Mouse (Mus musculus): ENCODE data around the gene Ceacam20. TPM values are rescaled to one million over a fixed set of nuclear protein-coding genes. Genes with fewer than 3 reads are reported as not detected.
"Not testable (repeated sequence)": the region's sequence is repeated elsewhere in the genome, so short reads cannot be mapped to it uniquely, and the experiment has no call there.

Ceacam20 gene
- polyA plus RNA-seq, 1 experiment from 2014 or later, result not detected

DNA sequence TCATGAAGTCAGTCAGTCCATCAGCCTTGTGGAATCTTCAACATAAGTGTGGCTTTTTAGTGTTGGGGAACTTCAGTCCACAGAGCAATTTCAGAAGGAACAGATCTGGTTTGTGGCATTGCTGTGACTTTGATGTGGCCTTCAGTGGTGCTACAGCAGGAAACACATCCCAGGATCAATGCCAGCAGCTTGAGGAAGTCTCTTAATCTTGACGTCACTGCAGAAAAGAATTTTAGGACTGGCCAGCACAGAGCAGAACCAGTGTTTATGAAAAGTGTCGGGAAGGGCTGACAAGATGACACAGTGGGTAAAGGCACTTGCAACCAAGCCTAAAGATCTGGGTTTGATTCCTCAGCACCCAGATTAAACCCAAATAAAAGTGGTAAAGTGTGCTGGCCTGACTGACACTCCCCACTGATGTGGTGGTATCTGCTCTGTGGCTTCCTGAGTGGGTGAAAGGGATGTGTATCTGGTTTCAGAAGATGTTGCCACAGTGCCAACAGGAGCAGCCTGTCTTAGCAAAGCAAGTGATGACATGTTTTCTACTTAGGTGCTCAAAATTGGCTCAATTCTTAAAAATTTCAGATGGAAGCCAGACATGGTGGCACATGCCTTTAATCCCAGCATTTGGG, 38.2 kb upstream of the Ceacam20 start:
- Histone ChIP-seq H3K27ac (no peak overlapping the region), H3K9me3 (replicated peaks; ENCODE audit: low read length) (no peaks in the 10 kb centered on the region), H3K36me3 (ENCODE audit: insufficient read depth, low read length) (no peaks in the 10 kb centered on the region), H3K27me3 (ENCODE audit: insufficient read depth, low read length) (no peaks in the 10 kb centered on the region), H3K4me3 (replicated peaks; ENCODE audit: low read depth, low read length) (no peak overlapping the region), H3K4me2 (ENCODE audit: low read length) (no peak overlapping the region), H3K9ac (ENCODE audit: low read depth, low read length) (no peak overlapping the region), H3K4me1 (replicated peaks; ENCODE audit: insufficient read depth, low read length) (0 out of 2 replicates have a peak, but pooled peaks cover 3% of the 10 kb centered on the region)
- WGBS, result 51% methylated on average over 2 of the region's 2 CpGs
- DNase-seq (ENCODE audit: low spot score) (no peak), ATAC-seq (replicated peaks; ENCODE audit: low FRiP score, low read depth) (no peak)
- TF ChIP-seq CTCF (IDR thresholded peaks at IDR 0.05; ENCODE audit: low read depth), result no peak

- DNase-seq (ENCODE audit: low spot score), result no peak
- no peak overlapping the region for H3K4me2 ChIP-seq (ENCODE audit: low read length)
- 48% methylated on average over 5 of the region's 5 CpGs for WGBS
Measured at GRCm38 (mm10) chr7:19928486-19928885, 36.7 kb upstream of the Ceacam20 start.

DNA sequence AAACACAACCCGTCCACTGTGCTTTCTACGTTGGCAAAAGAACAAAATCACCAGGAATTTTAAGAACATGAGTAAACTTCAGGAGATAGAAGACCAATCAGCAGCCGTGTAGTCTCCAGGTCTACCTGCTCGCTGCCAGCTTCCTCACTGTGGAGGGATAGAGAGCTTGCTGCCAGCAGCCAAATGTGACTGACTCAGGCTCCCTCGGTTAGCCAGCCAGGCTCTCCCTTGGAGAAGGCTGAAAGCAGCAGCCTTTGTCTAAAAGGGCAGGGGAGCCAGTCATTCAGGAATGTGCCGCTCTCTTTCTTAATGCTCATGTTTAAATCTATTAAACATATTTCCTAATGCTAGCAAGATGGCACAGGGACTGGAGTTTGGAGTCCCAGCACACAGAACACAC, 34.7 kb upstream of the Ceacam20 start:
- WGBS, result 82% methylated on average over 6 of the region's 6 CpGs
- not testable (repeated sequence) for H3K27me3 ChIP-seq (ENCODE audit: insufficient read depth, low read length); H3K4me1 ChIP-seq (replicated peaks; ENCODE audit: insufficient read depth, low read length); DNase-seq (ENCODE audit: low spot score); H3K9me3 ChIP-seq (replicated peaks; ENCODE audit: low read length); H3K4me3 ChIP-seq (replicated peaks; ENCODE audit: low read depth, low read length); ATAC-seq (replicated peaks; ENCODE audit: low FRiP score, low read depth); H3K27ac ChIP-seq; H3K36me3 ChIP-seq (ENCODE audit: insufficient read depth, low read length); H3K9ac ChIP-seq (ENCODE audit: low read depth, low read length); H3K4me2 ChIP-seq (ENCODE audit: low read length)

More at GRCm38 (mm10) chr7:19928486-19928885, 36.7 kb upstream of the Ceacam20 start:
- no peaks in the 10 kb centered on the region for H3K27me3 ChIP-seq (ENCODE audit: insufficient read depth, low read length)
- H3K4me3 ChIP-seq (replicated peaks; ENCODE audit: low read depth, low read length), result no peak overlapping the region
- no peak for ATAC-seq (replicated peaks; ENCODE audit: low FRiP score, low read depth)
- no peaks in the 10 kb centered on the region for H3K36me3 ChIP-seq (ENCODE audit: insufficient read depth, low read length)
- no peak overlapping the region for H3K9ac ChIP-seq (ENCODE audit: low read depth, low read length)
- H3K9me3 ChIP-seq (replicated peaks; ENCODE audit: low read length), result no peaks in the 10 kb centered on the region
- H3K4me1 ChIP-seq (replicated peaks; ENCODE audit: insufficient read depth, low read length), result peaks cover 8% of the 10 kb centered on the region
- H3K27ac ChIP-seq, result no peak overlapping the region
- TF ChIP-seq CTCF (IDR thresholded peaks at IDR 0.05; ENCODE audit: low read depth), result no peak

GRCm38 (mm10) chr7:19932133-19932876, 32.9 kb upstream of the Ceacam20 start:
- ATAC-seq (replicated peaks; ENCODE audit: low FRiP score, low read depth), result no peak
- no peaks in the 10 kb centered on the region for H3K36me3 ChIP-seq (ENCODE audit: insufficient read depth, low read length)
- no peak overlapping the region for H3K27ac ChIP-seq
- no peak for TF ChIP-seq CTCF (IDR thresholded peaks at IDR 0.05; ENCODE audit: low read depth)
- H3K27me3 ChIP-seq (ENCODE audit: insufficient read depth, low read length), result no peaks in the 10 kb centered on the region
- H3K9me3 ChIP-seq (replicated peaks; ENCODE audit: low read length), result no peaks in the 10 kb centered on the region
- no peak for DNase-seq (ENCODE audit: low spot score)
- H3K9ac ChIP-seq (ENCODE audit: low read depth, low read length), result no peak overlapping the region
- 26% methylated on average over 13 of the region's 13 CpGs for WGBS
- H3K4me2 ChIP-seq (ENCODE audit: low read length), result no peak overlapping the region
- H3K4me1 ChIP-seq (replicated peaks; ENCODE audit: insufficient read depth, low read length), result peaks cover 10% of the 10 kb centered on the region
- H3K4me3 ChIP-seq (replicated peaks; ENCODE audit: low read depth, low read length), result no peak overlapping the region

GRCm38 (mm10) chr7:19932877-19933809, 32.1 kb upstream of the Ceacam20 start:
- no peak overlapping the region for H3K9ac ChIP-seq (ENCODE audit: low read depth, low read length)
- H3K9me3 ChIP-seq (replicated peaks; ENCODE audit: low read length), result no peaks in the 10 kb centered on the region
- DNase-seq (ENCODE audit: low spot score), result peak; percentile 53
- H3K27me3 ChIP-seq (ENCODE audit: insufficient read depth, low read length), result no peaks in the 10 kb centered on the region
- peak; percentile 65 for ATAC-seq (replicated peaks; ENCODE audit: low FRiP score, low read depth)
- H3K4me2 ChIP-seq (ENCODE audit: low read length), result peak overlapping the region; percentile 26
- peaks cover 10% of the 10 kb centered on the region for H3K4me1 ChIP-seq (replicated peaks; ENCODE audit: insufficient read depth, low read length)
- no peak for TF ChIP-seq CTCF (IDR thresholded peaks at IDR 0.05; ENCODE audit: low read depth)
- WGBS, result 15% methylated on average over 21 of the region's 21 CpGs
- no peaks in the 10 kb centered on the region for H3K36me3 ChIP-seq (ENCODE audit: insufficient read depth, low read length)
- H3K27ac ChIP-seq, result no peak overlapping the region
- H3K4me3 ChIP-seq (replicated peaks; ENCODE audit: low read depth, low read length), result peak overlapping the region; percentile 13; the same call in 1 of the 2 replicates

GRCm38 (mm10) chr7:19935171-19935751, 30.0 kb upstream of the Ceacam20 start:
- Histone ChIP-seq H3K4me3 (replicated peaks; ENCODE audit: low read depth, low read length) (no peak overlapping the region), H3K27ac (0 out of 2 replicates have a peak overlapping the region, but pooled peaks have one; percentile 19), H3K27me3 (ENCODE audit: insufficient read depth, low read length) (no peaks in the 10 kb centered on the region), H3K36me3 (ENCODE audit: insufficient read depth, low read length) (no peaks in the 10 kb centered on the region), H3K4me2 (ENCODE audit: low read length) (no peak overlapping the region), H3K9me3 (replicated peaks; ENCODE audit: low read length) (no peaks in the 10 kb centered on the region), H3K4me1 (replicated peaks; ENCODE audit: insufficient read depth, low read length) (peaks cover 10% of the 10 kb centered on the region), H3K9ac (ENCODE audit: low read depth, low read length) (no peak overlapping the region)
- no peak for ATAC-seq (replicated peaks; ENCODE audit: low FRiP score, low read depth)
- 64% methylated on average over 20 of the region's 20 CpGs for WGBS
- DNase-seq (ENCODE audit: low spot score), result no peak
- no peak for TF ChIP-seq CTCF (IDR thresholded peaks at IDR 0.05; ENCODE audit: low read depth)

Measured in kidney, postnatal 0 days (tissue).